Mouse (Mus musculus) liver, adult 2 months (tissue): ENCODE data around the gene Mecom. TPM values are rescaled to one million over a fixed set of nuclear protein-coding genes. Genes with fewer than 3 reads are reported as not detected.

Experiments
- DNase-seq: peaks from one replicate; pipeline ENCODE4 v3.0.0-alpha.2; 2011; ENCODE audit warnings: low read depth, low spot score; ENCODE audit errors: extremely low read depth
- H3K27ac ChIP-seq: fragments of 200-500 bp; replicated peaks from 2 replicates; pipeline ENCODE4 v1.5.1; 2012; ENCODE audit warnings: low read depth, mild to moderate bottlenecking, control low read depth, inconsistent platforms, low read length; ENCODE audit not compliant: insufficient read depth
- H3K27me3 ChIP-seq: fragments of 200-500 bp; 2 replicates; pipeline ENCODE4 v1.6.1; 2012; ENCODE audit warnings: mild to moderate bottlenecking, moderate library complexity, low read length, inconsistent platforms; ENCODE audit not compliant: control insufficient read depth, insufficient read depth
- H3K36me3 ChIP-seq: fragments of 200-500 bp; 2 replicates; pipeline ENCODE4 v1.6.1; 2012; ENCODE audit warnings: low read length, inconsistent platforms; ENCODE audit not compliant: control insufficient read depth, insufficient read depth
- H3K4me1 ChIP-seq: fragments of 200-500 bp; 2 replicates; pipeline ENCODE4 v1.6.1; 2011; ENCODE audit warnings: low read length; ENCODE audit not compliant: control insufficient read depth, insufficient read depth
- H3K4me3 ChIP-seq: fragments of 200-500 bp; 2 replicates; pipeline ENCODE4 v1.5.1; 2011; ENCODE audit warnings: low read depth, mild to moderate bottlenecking, control low read depth, low read length, moderate library complexity; ENCODE audit not compliant: insufficient read depth
- H3K79me2 ChIP-seq: fragments of 200-500 bp; 2 replicates; pipeline ENCODE4 v1.6.1; 2012; ENCODE audit warnings: inconsistent platforms, mild to moderate bottlenecking, low read length, moderate library complexity; ENCODE audit not compliant: control insufficient read depth, insufficient read depth
- H3K9ac ChIP-seq: fragments of 200-500 bp; 2 replicates; pipeline ENCODE4 v1.6.1; 2012; ENCODE audit warnings: low read depth, mild to moderate bottlenecking, control low read depth, inconsistent platforms, low read length
- CTCF ChIP-seq: fragments of 200-500 bp; IDR thresholded peaks from 2 replicates; pipeline ENCODE4 v1.5.1; 2011; ENCODE audit warnings: low read depth, low read length, control low read depth
- POLR2A ChIP-seq: fragments of 200-500 bp; IDR thresholded peaks from 2 replicates; pipeline ENCODE4 v1.6.1; 2011; ENCODE audit warnings: low read length, control low read depth; ENCODE audit not compliant: insufficient read depth; ENCODE audit errors: extremely low read depth
- WGBS: fragments of 180-500 bp; shearing (Covaris S2); methylation state at CpG from one replicate; pipeline ENCODE4 v1.1.7; 2018; 5-methylcytosine and 5-hydroxymethylcytosine counted together
- polyA plus RNA-seq: library from polyadenylated mRNA; depleted of rRNA; stranded (reverse); fragments of >200 nt; gene quantifications from 2 replicates; pipeline ENCODE4 v1.2.3, GENCODE M21; 2012
- total RNA-seq: library from RNA; depleted of rRNA; stranded (reverse); fragments of >200 nt; gene quantifications from 2 replicates; pipeline ENCODE4 v1.2.3, GENCODE M21; 2014

The Mecom gene
- total and polyA plus RNA-seq, 2 experiments, result 0.39 to 1.4 TPM

DNA sequence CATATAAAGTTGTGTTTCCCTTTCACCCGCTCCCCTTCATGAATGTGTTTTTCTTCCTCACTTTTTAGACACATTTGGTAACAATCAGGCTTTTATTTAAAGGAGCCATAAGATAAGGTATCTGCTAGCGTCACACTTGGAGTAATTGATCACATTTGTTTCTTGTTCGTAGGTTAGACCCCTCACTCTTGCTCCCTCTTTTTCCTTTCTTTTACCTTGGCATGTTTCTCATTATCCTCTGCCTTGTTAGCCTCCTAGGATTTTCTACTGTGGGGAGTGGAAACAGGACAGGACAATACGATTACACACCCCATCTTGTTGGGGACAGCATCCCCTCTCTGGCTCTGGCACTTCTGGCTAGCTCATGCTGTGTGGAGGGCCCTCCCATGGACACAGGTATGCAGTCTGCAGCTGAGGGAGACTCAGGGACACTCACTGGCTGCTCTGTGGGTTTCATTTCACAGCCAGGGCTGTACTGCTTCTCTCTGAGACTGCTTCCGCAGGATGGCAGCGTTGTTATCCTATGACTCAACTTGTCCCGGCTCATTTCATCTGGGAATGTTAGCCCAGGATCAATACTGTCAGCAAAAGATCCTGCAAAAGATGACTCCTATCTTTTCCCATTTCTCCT is 334.2 kb downstream of the Mecom start:
- TF ChIP-seq POLR2A (no peak), CTCF (no peak)
- H3K27me3 ChIP-seq, result no peaks in the 10 kb centered on the region; the same call in 1 of the 2 replicates
- H3K79me2 ChIP-seq, result no peaks in the 10 kb centered on the region
- no peaks in the 10 kb centered on the region for H3K4me1 ChIP-seq
- DNase-seq, result no peak
- no peak overlapping the region for H3K27ac ChIP-seq
- no peak overlapping the region for H3K4me3 ChIP-seq
- 38% methylated on average over 7 of the region's 7 CpGs for WGBS
- H3K36me3 ChIP-seq, result no peaks in the 10 kb centered on the region
- H3K9ac ChIP-seq, result no peak overlapping the region

DNA sequence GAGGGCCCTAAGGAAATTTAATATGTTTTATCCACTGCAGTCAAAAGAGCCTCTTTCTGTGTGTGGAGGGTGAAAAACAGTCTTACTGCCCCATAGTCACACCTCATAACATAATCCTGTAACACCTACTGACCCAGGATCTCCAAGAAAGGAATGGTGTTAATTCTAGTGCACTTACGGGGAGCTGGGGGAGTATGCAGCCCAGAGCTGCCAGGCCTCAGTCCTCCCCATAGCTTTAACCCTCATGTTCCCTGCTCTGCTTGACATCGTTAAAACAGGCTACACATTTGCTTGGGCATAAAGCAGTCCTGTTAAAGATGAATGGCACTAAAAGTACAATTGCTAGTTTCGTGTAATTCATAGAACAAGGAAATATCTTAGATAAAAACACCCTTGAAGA is 335.0 kb downstream of the Mecom start:
- no peaks in the 10 kb centered on the region for H3K36me3 ChIP-seq
- no peaks in the 10 kb centered on the region for H3K79me2 ChIP-seq
- no peaks in the 10 kb centered on the region for H3K4me1 ChIP-seq
- TF ChIP-seq POLR2A (no peak), CTCF (no peak)
- no peaks in the 10 kb centered on the region; the same call in 1 of the 2 replicates for H3K27me3 ChIP-seq
- H3K9ac ChIP-seq, result no peak overlapping the region
- no peak for DNase-seq
- H3K4me3 ChIP-seq, result no peak overlapping the region
- 76% methylated on average over 3 of the region's 3 CpGs for WGBS
- no peak overlapping the region for H3K27ac ChIP-seq

DNA sequence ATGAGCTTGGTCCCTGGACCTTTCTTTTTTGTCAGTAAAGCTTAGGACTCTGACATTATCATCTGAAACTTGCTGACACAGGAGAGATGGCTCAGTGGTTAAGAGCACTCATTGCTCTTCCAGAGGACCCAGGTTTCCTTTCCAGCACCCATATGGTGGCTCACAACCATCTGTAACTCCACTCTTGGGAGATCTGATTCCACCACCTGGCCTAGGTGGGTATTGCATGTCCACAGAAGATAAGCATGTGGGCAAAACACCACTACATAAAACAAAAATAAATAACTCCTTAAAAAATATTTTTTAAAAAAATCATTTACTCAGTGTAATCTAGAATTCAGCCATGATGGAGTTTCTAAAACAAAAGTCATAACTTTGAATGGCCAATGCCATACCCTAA is 338.7 kb downstream of the Mecom start:
- H3K4me3 ChIP-seq, result no peak overlapping the region
- H3K9ac ChIP-seq, result no peak overlapping the region
- no peaks in the 10 kb centered on the region for H3K36me3 ChIP-seq
- DNase-seq, result no peak
- H3K27ac ChIP-seq, result no peak overlapping the region
- H3K4me1 ChIP-seq, result no peaks in the 10 kb centered on the region
- TF ChIP-seq POLR2A (no peak), CTCF (no peak)
- no peaks in the 10 kb centered on the region for H3K79me2 ChIP-seq
- H3K27me3 ChIP-seq, result no peaks in the 10 kb centered on the region; the same call in 1 of the 2 replicates

DNA sequence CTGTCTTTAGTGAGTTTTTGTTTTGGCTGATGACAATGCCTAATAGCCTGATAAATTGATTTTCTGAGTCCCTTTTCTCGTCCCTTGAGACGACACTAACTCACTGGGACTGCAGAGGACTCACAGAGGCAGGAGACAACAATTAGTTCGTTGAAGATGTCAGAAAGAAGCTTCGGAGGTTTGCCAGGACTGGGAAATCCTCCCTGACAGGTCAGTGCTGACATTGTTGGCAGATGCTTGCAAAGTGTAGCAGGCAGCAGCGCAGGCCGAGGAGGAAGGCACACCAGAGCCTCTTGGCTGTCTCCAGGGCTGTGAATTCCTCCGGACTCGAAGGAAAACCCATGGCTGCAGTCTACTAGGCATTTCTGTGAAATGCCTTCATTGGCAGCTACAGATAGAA is 339.9 kb downstream of the Mecom start:
- no peak for DNase-seq
- Histone ChIP-seq H3K9ac (no peak overlapping the region), H3K4me1 (no peaks in the 10 kb centered on the region), H3K27me3 (no peaks in the 10 kb centered on the region; the same call in 1 of the 2 replicates), H3K27ac (no peak overlapping the region), H3K79me2 (no peaks in the 10 kb centered on the region), H3K4me3 (no peak overlapping the region), H3K36me3 (no peaks in the 10 kb centered on the region)
- TF ChIP-seq CTCF (no peak), POLR2A (no peak)
- 61% methylated on average over 8 of the region's 8 CpGs for WGBS

DNA sequence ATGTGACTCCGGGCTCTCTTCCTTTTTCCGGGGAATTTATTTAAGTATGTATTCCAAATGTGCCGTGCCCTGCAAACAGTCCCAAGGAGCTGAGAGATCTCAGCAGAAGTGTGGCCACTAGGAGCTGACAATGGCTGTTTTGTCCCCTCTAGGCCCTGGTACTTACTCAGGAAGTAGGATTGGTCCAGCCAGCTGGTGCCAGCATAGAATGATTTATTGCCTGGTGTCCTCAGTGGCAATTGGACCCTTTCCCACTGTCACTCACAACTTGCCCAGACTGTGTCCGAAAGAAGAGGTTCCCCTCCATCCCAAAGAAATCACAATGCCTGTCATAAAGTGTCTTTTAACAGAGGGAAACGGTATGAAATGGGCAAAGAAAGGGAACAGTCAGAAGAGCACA is 340.4 kb downstream of the Mecom start:
- DNase-seq, result no peak
- no peaks in the 10 kb centered on the region for H3K4me1 ChIP-seq
- no peak overlapping the region for H3K4me3 ChIP-seq
- no peak overlapping the region for H3K9ac ChIP-seq
- H3K79me2 ChIP-seq, result no peaks in the 10 kb centered on the region
- H3K27me3 ChIP-seq, result no peaks in the 10 kb centered on the region; the same call in 1 of the 2 replicates
- TF ChIP-seq CTCF (no peak), POLR2A (no peak)
- 71% methylated on average over 5 of the region's 5 CpGs for WGBS
- no peak overlapping the region for H3K27ac ChIP-seq
- H3K36me3 ChIP-seq, result no peaks in the 10 kb centered on the region

DNA sequence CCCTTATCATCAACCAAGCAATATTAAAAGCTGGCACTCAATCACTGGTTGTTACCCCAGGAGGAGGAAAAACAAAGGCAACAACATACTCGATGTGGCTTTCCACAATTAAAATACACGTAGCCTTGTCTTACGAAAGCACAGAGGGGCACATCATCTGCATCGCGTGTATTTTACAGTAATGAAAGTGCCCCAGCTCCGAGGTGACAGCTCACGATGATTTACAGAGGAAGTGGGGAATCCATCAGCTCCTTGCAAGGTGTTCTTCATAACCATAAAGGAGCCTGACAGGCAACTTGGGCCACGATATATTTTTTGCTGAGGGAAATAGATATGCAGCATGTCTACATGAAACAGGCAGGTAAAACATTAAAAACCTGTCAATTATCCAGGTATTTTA is 341.7 kb downstream of the Mecom start:
- Histone ChIP-seq H3K36me3 (no peaks in the 10 kb centered on the region), H3K79me2 (no peaks in the 10 kb centered on the region), H3K4me1 (no peaks in the 10 kb centered on the region), H3K27me3 (no peaks in the 10 kb centered on the region; the same call in 1 of the 2 replicates), H3K9ac (no peak overlapping the region), H3K27ac (no peak overlapping the region), H3K4me3 (no peak overlapping the region)
- DNase-seq, result no peak
- WGBS, result 83% methylated on average over 8 of the region's 8 CpGs
- TF ChIP-seq CTCF (no peak), POLR2A (no peak)
